Mouse (Mus musculus): ENCODE measurements around the gene Uts2r. TPM values are rescaled to one million over a fixed set of nuclear protein-coding genes. Genes with fewer than 3 reads are reported as not detected.

Uts2r gene
- 0.32 and 0.35 TPM in 2 replicates for polyA plus RNA-seq (2016; fragmentation: Nextera tagmentation; extraction: Ambion mirVana)

DNA sequence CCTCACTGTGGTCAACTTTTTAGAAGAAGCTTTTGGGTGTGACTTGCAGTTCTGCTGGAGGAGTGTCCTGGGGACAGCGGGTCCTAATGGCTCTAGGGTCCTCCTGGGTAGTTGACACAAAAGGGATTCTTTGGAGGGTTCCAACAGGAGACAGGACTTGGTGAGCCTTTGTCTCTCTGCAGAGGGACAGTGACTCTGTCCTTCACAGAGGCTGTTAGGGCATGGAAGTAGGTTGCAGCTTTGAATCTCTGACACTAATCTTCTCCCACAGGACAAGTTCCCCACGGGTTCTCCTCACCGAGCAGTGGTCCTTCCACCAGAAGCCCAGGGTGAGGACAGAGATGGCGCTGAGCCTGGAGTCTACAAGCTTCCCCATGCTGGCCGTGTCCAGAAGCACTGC, at the start of gene Uts2r:
Gene Uts2r, plus strand, starts transcription at position 301 of the 400 bp plus-strand sequence.
- peaks cover 14% of the 10 kb centered on the region for H3K4me1 ChIP-seq
- no peaks in the 10 kb centered on the region for H3K9me3 ChIP-seq (replicated peaks)
- peaks cover 33% of the 10 kb centered on the region for H3K27me3 ChIP-seq
- H3K27ac ChIP-seq = no peak within 1 kb of the TSS
- no peak within 1 kb of the TSS for H3K4me3 ChIP-seq
- 90% methylated on average over 5 of the region's 5 CpGs for WGBS
- H3K36me3 ChIP-seq = no peaks in the 10 kb centered on the region
- no peak within 1 kb of the TSS for H3K4me2 ChIP-seq (replicated peaks)
- ATAC-seq (ENCODE audit: low FRiP score) = no peak
- no peak within 1 kb of the TSS for H3K9ac ChIP-seq

DNA sequence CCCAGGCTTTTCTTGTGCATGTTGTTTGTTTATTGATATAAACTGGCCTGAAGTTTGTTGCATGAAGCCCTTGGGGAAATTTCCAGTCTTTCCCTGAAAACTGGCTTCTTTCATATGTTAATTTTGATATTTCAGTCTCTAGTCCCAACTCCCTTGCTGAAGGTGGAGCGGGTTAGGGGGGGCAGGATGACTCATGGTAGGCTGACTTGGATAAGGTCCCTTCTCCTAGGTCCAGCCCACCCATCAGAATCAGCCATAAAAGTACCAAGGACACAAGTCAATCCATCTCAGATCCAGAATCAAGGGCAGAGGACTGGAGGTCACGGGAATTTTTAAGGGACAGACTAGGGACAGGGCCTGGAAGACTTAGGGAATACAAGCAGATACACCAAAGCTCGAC, 49.0 kb upstream of the Uts2r start:
- Histone ChIP-seq H3K27ac (no peak overlapping the region), H3K9ac (no peak overlapping the region), H3K4me1 (0 out of 2 replicates have a peak, but pooled peaks cover 4% of the 10 kb centered on the region), H3K4me3 (no peak overlapping the region), H3K36me3 (no peaks in the 10 kb centered on the region), H3K4me2 (replicated peaks) (no peak overlapping the region), H3K27me3 (no peaks in the 10 kb centered on the region), H3K9me3 (replicated peaks) (no peaks in the 10 kb centered on the region)
- no peak for ATAC-seq (ENCODE audit: low FRiP score)
- 97% methylated on average over 3 of the region's 3 CpGs for WGBS

- H3K27ac ChIP-seq = no peak overlapping the region
- 0 out of 2 replicates have a peak, but pooled peaks cover 4% of the 10 kb centered on the region for H3K4me1 ChIP-seq
- H3K9me3 ChIP-seq (replicated peaks) = no peaks in the 10 kb centered on the region
- no peaks in the 10 kb centered on the region for H3K27me3 ChIP-seq
- no peaks in the 10 kb centered on the region for H3K36me3 ChIP-seq
- 92% methylated on average over 1 of the region's 1 CpGs for WGBS
- no peak overlapping the region for H3K9ac ChIP-seq
- no peak overlapping the region for H3K4me2 ChIP-seq (replicated peaks)
- no peak overlapping the region for H3K4me3 ChIP-seq
- no peak for ATAC-seq (ENCODE audit: low FRiP score)
Observed at GRCm38 (mm10) chr11:121111601-121112000, 48.5 kb upstream of the Uts2r start.

- H3K9me3 ChIP-seq (replicated peaks) = no peaks in the 10 kb centered on the region
- 80% methylated on average over 5 of the region's 5 CpGs for WGBS
- H3K36me3 ChIP-seq = no peaks in the 10 kb centered on the region
Observed at GRCm38 (mm10) chr11:121112091-121112775, 47.8 kb upstream of the Uts2r start.

DNA sequence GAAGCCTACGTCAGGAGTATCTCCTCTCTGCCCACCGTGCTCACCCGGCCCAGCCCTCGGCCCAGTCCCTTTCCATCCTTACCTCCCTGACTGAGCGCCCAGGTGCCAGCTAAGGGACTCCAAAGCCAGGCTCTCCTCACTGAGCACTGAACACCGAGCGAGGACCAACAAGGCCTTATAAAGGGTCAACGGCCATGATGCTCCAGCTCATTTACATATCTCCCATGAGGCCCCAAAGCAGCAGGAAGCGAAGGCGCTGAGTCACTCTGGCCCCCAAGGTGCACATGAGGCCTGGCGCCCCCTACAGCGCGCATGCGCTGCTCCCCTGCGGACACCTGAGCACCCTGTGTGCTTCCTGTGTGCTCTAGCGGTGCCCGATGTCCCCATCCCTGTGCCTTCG, 42.0 kb upstream of the Uts2r start:
- Histone ChIP-seq H3K4me2 (replicated peaks) (no peak overlapping the region), H3K27ac (no peak overlapping the region), H3K9ac (no peak overlapping the region), H3K36me3 (no peaks in the 10 kb centered on the region), H3K27me3 (no peaks in the 10 kb centered on the region), H3K9me3 (replicated peaks) (no peaks in the 10 kb centered on the region), H3K4me3 (no peak overlapping the region), H3K4me1 (no peaks in the 10 kb centered on the region)
- 92% methylated on average over 18 of the region's 18 CpGs for WGBS
- ATAC-seq (ENCODE audit: low FRiP score) = no peak

More at GRCm38 (mm10) chr11:121112091-121112775, 47.8 kb upstream of the Uts2r start:
- Histone ChIP-seq H3K27me3 (no peaks in the 10 kb centered on the region), H3K27ac (no peak overlapping the region), H3K4me3 (no peak overlapping the region), H3K4me1 (0 out of 2 replicates have a peak, but pooled peaks cover 4% of the 10 kb centered on the region), H3K4me2 (replicated peaks) (no peak overlapping the region), H3K9ac (no peak overlapping the region)
- no peak for ATAC-seq (ENCODE audit: low FRiP score)

GRCm38 (mm10) chr11:121118577-121118976, 41.5 kb upstream of the Uts2r start, which contains the start of gene Tex19.2:
TSS of gene Tex19.2 (minus strand) at chr11:121118677.
- WGBS = 66% methylated on average over 3 of the region's 3 CpGs
- ATAC-seq (ENCODE audit: low FRiP score) = no peak
- no peak within 1 kb of the TSS for H3K4me3 ChIP-seq

GRCm38 (mm10) chr11:121121151-121121550, 38.9 kb upstream of the Uts2r start:
- Histone ChIP-seq H3K27ac (no peak overlapping the region), H3K27me3 (no peaks in the 10 kb centered on the region; the same call in 1 of the 2 replicates), H3K36me3 (no peaks in the 10 kb centered on the region), H3K9ac (no peak overlapping the region), H3K4me2 (replicated peaks) (no peak overlapping the region), H3K4me1 (no peaks in the 10 kb centered on the region), H3K4me3 (no peak overlapping the region), H3K9me3 (replicated peaks) (no peaks in the 10 kb centered on the region)
- 87% methylated on average over 3 of the region's 3 CpGs for WGBS
- no peak for ATAC-seq (ENCODE audit: low FRiP score)

More at GRCm38 (mm10) chr11:121118577-121118976, 41.5 kb upstream of the Uts2r start, which contains the start of gene Tex19.2:
- Histone ChIP-seq H3K27me3 (no peaks in the 10 kb centered on the region), H3K4me1 (no peaks in the 10 kb centered on the region), H3K27ac (no peak within 1 kb of the TSS), H3K9me3 (replicated peaks) (no peaks in the 10 kb centered on the region), H3K36me3 (no peaks in the 10 kb centered on the region), H3K4me2 (replicated peaks) (no peak within 1 kb of the TSS), H3K9ac (no peak within 1 kb of the TSS)

DNA sequence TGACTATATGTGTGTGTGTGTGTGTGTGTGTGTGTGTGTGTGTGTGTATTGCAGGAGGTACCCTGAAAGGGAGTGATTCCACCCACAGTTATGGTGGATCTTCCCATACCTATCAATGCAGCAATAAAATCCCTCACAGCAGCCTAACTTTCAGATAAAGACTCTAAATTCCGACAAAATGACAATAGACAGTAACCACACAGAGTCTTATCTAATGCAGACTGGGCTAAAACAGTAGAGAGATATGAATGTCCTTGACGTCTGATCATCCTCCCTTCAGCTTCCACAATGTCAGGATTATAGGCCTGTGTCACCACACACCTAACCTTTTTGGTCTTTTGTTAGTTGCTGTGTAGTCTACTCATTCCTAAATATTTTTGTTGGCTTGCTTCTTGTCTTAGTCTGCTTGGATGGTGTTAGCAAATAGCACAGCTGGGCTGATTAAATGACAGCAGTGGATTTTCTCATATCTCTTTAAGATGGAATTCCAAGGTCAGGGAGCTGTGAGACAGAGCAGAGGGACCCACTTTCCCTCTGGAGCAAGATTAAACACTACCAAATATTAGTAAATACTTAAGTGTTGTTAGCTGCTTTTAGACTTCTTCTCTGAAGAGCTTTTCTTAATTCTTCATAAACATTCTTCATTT, 37.9 kb upstream of the Uts2r start:
- no peak for ATAC-seq (ENCODE audit: low FRiP score)

GRCm38 (mm10) chr11:121123438-121123837, 36.6 kb upstream of the Uts2r start:
- Histone ChIP-seq H3K4me1 (no peaks in the 10 kb centered on the region), H3K4me2 (replicated peaks) (no peak overlapping the region), H3K9ac (no peak overlapping the region), H3K27me3 (no peaks in the 10 kb centered on the region; the same call in 1 of the 2 replicates), H3K4me3 (no peak overlapping the region), H3K9me3 (replicated peaks) (no peaks in the 10 kb centered on the region), H3K36me3 (no peaks in the 10 kb centered on the region), H3K27ac (no peak overlapping the region)
- no peak for ATAC-seq (ENCODE audit: low FRiP score)
- WGBS = 88% methylated on average over 4 of the region's 4 CpGs

More for the DNA sequence above, 37.9 kb upstream of the Uts2r start:
- Histone ChIP-seq H3K4me3 (no peak overlapping the region), H3K36me3 (no peaks in the 10 kb centered on the region), H3K4me2 (replicated peaks) (no peak overlapping the region), H3K9ac (no peak overlapping the region), H3K27ac (no peak overlapping the region), H3K27me3 (no peaks in the 10 kb centered on the region; the same call in 1 of the 2 replicates), H3K9me3 (replicated peaks) (no peaks in the 10 kb centered on the region), H3K4me1 (no peaks in the 10 kb centered on the region)
- WGBS = 89% methylated on average over 2 of the region's 2 CpGs

GRCm38 (mm10) chr11:121125522-121126172, 34.4 kb upstream of the Uts2r start:
- H3K36me3 ChIP-seq = no peaks in the 10 kb centered on the region
- no peaks in the 10 kb centered on the region for H3K4me1 ChIP-seq
- H3K9me3 ChIP-seq (replicated peaks) = no peaks in the 10 kb centered on the region
- no peaks in the 10 kb centered on the region; the same call in 1 of the 2 replicates for H3K27me3 ChIP-seq
- 94% methylated on average over 3 of the region's 3 CpGs for WGBS
- no peak overlapping the region for H3K4me2 ChIP-seq (replicated peaks)
- no peak overlapping the region for H3K9ac ChIP-seq
- H3K4me3 ChIP-seq = no peak overlapping the region
- no peak for ATAC-seq (ENCODE audit: low FRiP score)
- no peak overlapping the region for H3K27ac ChIP-seq

DNA sequence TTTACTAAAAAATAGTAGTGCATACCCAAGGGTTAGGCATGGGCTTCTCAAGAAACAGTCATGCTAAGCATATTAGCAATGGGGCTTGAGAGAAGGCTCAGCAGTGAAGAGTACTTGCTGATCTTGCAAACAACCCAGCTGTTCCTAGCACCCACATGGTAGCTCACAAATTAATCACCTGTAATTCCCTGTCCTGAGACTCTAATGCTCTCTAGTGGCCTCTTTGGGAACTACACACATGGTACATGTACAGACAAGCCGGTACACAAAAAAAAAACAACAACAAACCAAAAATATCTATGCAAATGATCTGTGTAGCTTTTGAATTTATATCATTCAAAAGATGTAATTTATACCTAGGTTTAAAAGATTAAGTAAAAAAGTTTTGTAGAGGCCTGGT, 33.7 kb upstream of the Uts2r start:
- Histone ChIP-seq H3K4me2 (replicated peaks) (no peak overlapping the region), H3K9ac (no peak overlapping the region), H3K27ac (no peak overlapping the region), H3K36me3 (no peaks in the 10 kb centered on the region), H3K4me1 (no peaks in the 10 kb centered on the region), H3K9me3 (replicated peaks) (no peaks in the 10 kb centered on the region), H3K27me3 (no peaks in the 10 kb centered on the region; the same call in 1 of the 2 replicates), H3K4me3 (no peak overlapping the region)
- WGBS = 83% methylated on average over 1 of the region's 1 CpGs
- ATAC-seq (ENCODE audit: low FRiP score) = no peak

DNA sequence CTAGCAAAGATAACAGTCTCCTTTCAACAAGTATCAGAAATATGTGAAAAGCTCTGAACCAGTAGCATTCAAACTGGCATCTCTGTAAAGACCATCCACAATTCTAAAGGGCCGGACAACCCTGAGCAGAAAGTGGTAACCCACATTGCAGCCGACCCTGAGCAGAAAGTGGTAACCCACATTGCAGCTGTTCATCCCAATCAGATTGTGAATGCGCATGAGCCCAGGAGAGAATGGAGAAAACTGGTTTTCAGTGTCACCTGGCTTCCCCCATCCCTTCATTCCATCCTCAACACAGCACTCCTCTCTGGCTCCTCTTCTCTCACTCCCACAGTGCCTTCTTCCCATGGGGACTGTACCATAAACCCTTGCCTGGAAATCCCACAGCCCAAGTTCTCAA, 32.6 kb upstream of the Uts2r start:
- H3K9ac ChIP-seq = no peak overlapping the region
- WGBS = 86% methylated on average over 3 of the region's 3 CpGs

More for the DNA sequence above, 32.6 kb upstream of the Uts2r start:
- H3K27ac ChIP-seq = no peak overlapping the region
- H3K4me1 ChIP-seq = no peaks in the 10 kb centered on the region
- ATAC-seq (ENCODE audit: low FRiP score) = no peak
- no peaks in the 10 kb centered on the region for H3K9me3 ChIP-seq (replicated peaks)
- H3K36me3 ChIP-seq = no peaks in the 10 kb centered on the region
- no peak overlapping the region for H3K4me3 ChIP-seq
- no peaks in the 10 kb centered on the region; the same call in 1 of the 2 replicates for H3K27me3 ChIP-seq
- no peak overlapping the region for H3K4me2 ChIP-seq (replicated peaks)
